Mouse (Mus musculus): ENCODE measurements around the gene Pkm. TPM values are rescaled to one million over a fixed set of nuclear protein-coding genes. Genes with fewer than 3 reads are reported as not detected.
A peak's percentile ranks its signal among the peaks of the same experiment; 100 is the strongest.

Pkm gene
- polyA plus RNA-seq, 1 experiment from 2014 or later: 1,977 TPM

- Histone ChIP-seq H3K27me3 (ENCODE audit: control insufficient read depth, insufficient read depth, low read length) (no peaks in the 10 kb centered on the region), H3K4me3 (ENCODE audit: low read length) (no peak overlapping the region), H3K9me3 (replicated peaks; ENCODE audit: control insufficient read depth, low read length) (no peaks in the 10 kb centered on the region), H3K4me2 (ENCODE audit: low read depth, low read length) (peak overlapping the region; percentile 32), H3K9ac (ENCODE audit: low read length) (no peak overlapping the region), H3K36me3 (ENCODE audit: control insufficient read depth, insufficient read depth) (peaks cover 47% of the 10 kb centered on the region), H3K27ac (ENCODE audit: low read length) (peak overlapping the region; percentile 71), H3K4me1 (ENCODE audit: control insufficient read depth, insufficient read depth, low read length) (peaks cover 82% of the 10 kb centered on the region)
- ATAC-seq (replicated peaks; ENCODE audit: extremely low read depth, insufficient read depth, low FRiP score): no peak
- WGBS: 46% methylated on average over 3 of the region's 3 CpGs
Observed at GRCm38 (mm10) chr9:59663957-59664356, 7.8 kb downstream of the Pkm start.

DNA sequence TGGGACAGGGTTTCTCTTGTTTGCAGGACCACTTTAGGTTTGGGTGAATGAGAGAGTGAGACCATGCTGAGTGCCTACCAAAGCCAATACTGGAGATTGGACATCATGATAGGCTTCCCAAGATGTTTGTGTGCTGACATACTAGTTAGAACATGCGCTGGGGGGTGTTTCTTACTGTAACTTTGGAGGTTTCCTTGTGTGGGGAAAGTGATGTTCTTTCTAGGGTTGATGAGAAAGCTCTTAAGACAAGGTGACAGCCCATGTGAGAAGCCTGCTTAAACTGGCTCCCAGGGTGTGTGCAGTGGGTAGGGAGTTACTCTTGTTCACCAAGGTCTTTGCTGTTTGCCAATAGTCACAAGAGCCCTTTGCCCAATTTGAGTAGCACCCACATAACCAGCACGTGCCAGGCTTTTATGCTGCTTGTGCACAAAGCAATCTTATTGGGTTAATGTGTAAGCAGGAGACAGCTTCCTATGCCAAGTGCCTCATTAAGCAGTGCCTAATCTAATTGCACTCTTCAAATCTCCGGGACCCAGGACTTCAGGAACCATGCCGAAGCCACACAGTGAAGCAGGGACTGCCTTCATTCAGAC, 8.6 kb downstream of the Pkm start:
- Histone ChIP-seq H3K4me2 (ENCODE audit: low read depth, low read length) (no peak overlapping the region), H3K4me1 (ENCODE audit: control insufficient read depth, insufficient read depth, low read length) (peaks cover 74% of the 10 kb centered on the region), H3K9me3 (replicated peaks; ENCODE audit: control insufficient read depth, low read length) (no peaks in the 10 kb centered on the region), H3K27ac (ENCODE audit: low read length) (peak overlapping the region; percentile 71), H3K4me3 (ENCODE audit: low read length) (no peak overlapping the region), H3K36me3 (ENCODE audit: control insufficient read depth, insufficient read depth) (peaks cover 53% of the 10 kb centered on the region), H3K9ac (ENCODE audit: low read length) (0 out of 2 replicates have a peak overlapping the region, but pooled peaks have one; percentile 12), H3K27me3 (ENCODE audit: control insufficient read depth, insufficient read depth, low read length) (no peaks in the 10 kb centered on the region)
- ATAC-seq (replicated peaks; ENCODE audit: extremely low read depth, insufficient read depth, low FRiP score): no peak
- 65% methylated on average over 4 of the region's 4 CpGs for WGBS

DNA sequence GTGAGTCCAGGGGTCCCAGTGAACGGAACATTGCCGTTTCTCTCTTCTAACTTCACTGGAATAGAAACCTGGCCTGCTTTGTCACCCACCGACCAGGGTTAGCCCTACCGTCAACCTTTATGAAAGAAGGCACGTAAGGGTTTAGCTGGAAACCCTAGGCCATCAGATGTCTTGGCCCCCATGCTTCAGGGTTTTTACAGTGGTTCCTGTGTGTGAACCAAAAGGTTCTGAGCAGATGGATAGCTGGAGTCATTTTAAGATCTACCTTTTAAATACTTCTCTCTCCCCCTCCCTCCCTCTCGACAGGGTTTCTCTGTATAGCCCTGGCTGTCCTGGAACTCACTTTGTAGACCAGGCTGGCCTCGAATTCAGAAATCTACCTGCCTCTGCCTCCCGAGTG, 9.8 kb downstream of the Pkm start:
- H3K27ac ChIP-seq (ENCODE audit: low read length): peak overlapping the region; percentile 86
- ATAC-seq (replicated peaks; ENCODE audit: extremely low read depth, insufficient read depth, low FRiP score): no peak
- H3K36me3 ChIP-seq (ENCODE audit: control insufficient read depth, insufficient read depth): peaks cover 64% of the 10 kb centered on the region
- H3K9ac ChIP-seq (ENCODE audit: low read length): no peak overlapping the region
- H3K9me3 ChIP-seq (replicated peaks; ENCODE audit: control insufficient read depth, low read length): no peaks in the 10 kb centered on the region
- no peaks in the 10 kb centered on the region for H3K27me3 ChIP-seq (ENCODE audit: control insufficient read depth, insufficient read depth, low read length)
- peaks cover 64% of the 10 kb centered on the region for H3K4me1 ChIP-seq (ENCODE audit: control insufficient read depth, insufficient read depth, low read length)
- H3K4me3 ChIP-seq (ENCODE audit: low read length): no peak overlapping the region
- H3K4me2 ChIP-seq (ENCODE audit: low read depth, low read length): no peak overlapping the region
- 83% methylated on average over 8 of the region's 8 CpGs for WGBS

- no peak overlapping the region for H3K4me3 ChIP-seq (ENCODE audit: low read length)
- peak overlapping the region; percentile 86 for H3K27ac ChIP-seq (ENCODE audit: low read length)
- H3K9ac ChIP-seq (ENCODE audit: low read length): no peak overlapping the region
- no peaks in the 10 kb centered on the region for H3K9me3 ChIP-seq (replicated peaks; ENCODE audit: control insufficient read depth, low read length)
- no peak; the same call in 1 of the 2 replicates for ATAC-seq (replicated peaks; ENCODE audit: extremely low read depth, insufficient read depth, low FRiP score)
- H3K4me2 ChIP-seq (ENCODE audit: low read depth, low read length): peak overlapping the region; percentile 29; the same call in 1 of the 2 replicates
- H3K36me3 ChIP-seq (ENCODE audit: control insufficient read depth, insufficient read depth): peaks cover 72% of the 10 kb centered on the region
- WGBS: 51% methylated on average over 1 of the region's 1 CpGs
- H3K27me3 ChIP-seq (ENCODE audit: control insufficient read depth, insufficient read depth, low read length): no peaks in the 10 kb centered on the region
- peaks cover 64% of the 10 kb centered on the region for H3K4me1 ChIP-seq (ENCODE audit: control insufficient read depth, insufficient read depth, low read length)
Observed at GRCm38 (mm10) chr9:59666813-59667212, 10.6 kb downstream of the Pkm start.

- H3K36me3 ChIP-seq (ENCODE audit: control insufficient read depth, insufficient read depth): peaks cover 76% of the 10 kb centered on the region
- H3K9ac ChIP-seq (ENCODE audit: low read length): no peak overlapping the region
- no peak overlapping the region for H3K4me3 ChIP-seq (ENCODE audit: low read length)
- no peaks in the 10 kb centered on the region for H3K9me3 ChIP-seq (replicated peaks; ENCODE audit: control insufficient read depth, low read length)
- 42% methylated on average over 4 of the region's 4 CpGs for WGBS
- peaks cover 65% of the 10 kb centered on the region for H3K4me1 ChIP-seq (ENCODE audit: control insufficient read depth, insufficient read depth, low read length)
- peak; percentile 68 for ATAC-seq (replicated peaks; ENCODE audit: extremely low read depth, insufficient read depth, low FRiP score)
- H3K27me3 ChIP-seq (ENCODE audit: control insufficient read depth, insufficient read depth, low read length): no peaks in the 10 kb centered on the region
- peak overlapping the region; percentile 29; the same call in 1 of the 2 replicates for H3K4me2 ChIP-seq (ENCODE audit: low read depth, low read length)
- peak overlapping the region; percentile 86 for H3K27ac ChIP-seq (ENCODE audit: low read length)
Observed at GRCm38 (mm10) chr9:59667250-59667649, 11.1 kb downstream of the Pkm start.

DNA sequence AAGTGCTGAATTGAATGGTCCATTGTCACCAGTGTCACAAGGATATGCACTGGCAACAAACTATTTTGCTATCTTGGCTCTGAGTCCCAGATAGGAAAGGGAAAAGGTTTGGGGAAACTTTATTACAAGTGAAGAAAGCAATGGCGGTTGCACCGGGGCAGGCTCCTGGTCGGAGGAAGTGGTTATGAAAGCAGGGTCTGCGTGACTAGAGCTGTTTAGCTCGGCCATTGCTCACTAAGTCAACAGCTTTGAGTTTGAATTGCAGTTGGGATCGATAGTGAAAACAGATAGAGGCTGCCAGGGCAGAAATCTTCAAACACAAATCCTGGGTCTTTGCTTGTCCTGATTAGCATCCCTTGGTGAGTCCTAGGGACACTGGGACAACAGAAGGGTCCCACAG, 11.7 kb downstream of the Pkm start:
- H3K4me1 ChIP-seq (ENCODE audit: control insufficient read depth, insufficient read depth, low read length): peaks cover 65% of the 10 kb centered on the region
- peaks cover 82% of the 10 kb centered on the region for H3K36me3 ChIP-seq (ENCODE audit: control insufficient read depth, insufficient read depth)
- no peak overlapping the region for H3K4me3 ChIP-seq (ENCODE audit: low read length)
- ATAC-seq (replicated peaks; ENCODE audit: extremely low read depth, insufficient read depth, low FRiP score): no peak
- H3K4me2 ChIP-seq (ENCODE audit: low read depth, low read length): no peak overlapping the region
- no peaks in the 10 kb centered on the region for H3K27me3 ChIP-seq (ENCODE audit: control insufficient read depth, insufficient read depth, low read length)
- no peak overlapping the region for H3K9ac ChIP-seq (ENCODE audit: low read length)
- H3K27ac ChIP-seq (ENCODE audit: low read length): peak overlapping the region; percentile 86
- no peaks in the 10 kb centered on the region for H3K9me3 ChIP-seq (replicated peaks; ENCODE audit: control insufficient read depth, low read length)
- 84% methylated on average over 6 of the region's 6 CpGs for WGBS

DNA sequence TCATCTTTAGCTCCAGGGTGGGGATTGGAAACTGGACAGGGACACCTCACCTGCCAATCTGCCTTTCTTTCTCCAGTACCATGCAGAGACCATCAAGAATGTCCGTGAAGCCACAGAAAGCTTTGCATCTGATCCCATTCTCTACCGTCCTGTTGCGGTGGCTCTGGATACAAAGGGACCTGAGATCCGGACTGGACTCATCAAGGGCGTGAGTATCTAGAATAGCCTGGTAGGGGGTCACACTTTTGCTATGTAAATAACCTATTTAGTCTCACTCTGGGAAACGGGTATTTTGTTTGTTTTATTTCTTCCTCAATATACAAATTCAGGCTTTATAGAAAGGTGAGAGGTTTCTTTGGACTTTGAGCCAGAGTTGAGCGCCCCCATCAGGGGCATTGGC, 12.3 kb downstream of the Pkm start:
- Histone ChIP-seq H3K27me3 (ENCODE audit: control insufficient read depth, insufficient read depth, low read length) (no peaks in the 10 kb centered on the region), H3K27ac (ENCODE audit: low read length) (no peak overlapping the region), H3K4me1 (ENCODE audit: control insufficient read depth, insufficient read depth, low read length) (peaks cover 62% of the 10 kb centered on the region), H3K36me3 (ENCODE audit: control insufficient read depth, insufficient read depth) (peaks cover 84% of the 10 kb centered on the region), H3K9ac (ENCODE audit: low read length) (no peak overlapping the region), H3K4me3 (ENCODE audit: low read length) (no peak overlapping the region), H3K4me2 (ENCODE audit: low read depth, low read length) (no peak overlapping the region), H3K9me3 (replicated peaks; ENCODE audit: control insufficient read depth, low read length) (no peaks in the 10 kb centered on the region)
- WGBS: 84% methylated on average over 7 of the region's 7 CpGs
- ATAC-seq (replicated peaks; ENCODE audit: extremely low read depth, insufficient read depth, low FRiP score): no peak

- Histone ChIP-seq H3K9ac (ENCODE audit: low read length) (no peak overlapping the region), H3K27me3 (ENCODE audit: control insufficient read depth, insufficient read depth, low read length) (no peaks in the 10 kb centered on the region), H3K36me3 (ENCODE audit: control insufficient read depth, insufficient read depth) (peaks cover 89% of the 10 kb centered on the region), H3K4me2 (ENCODE audit: low read depth, low read length) (no peak overlapping the region), H3K4me3 (ENCODE audit: low read length) (no peak overlapping the region), H3K4me1 (ENCODE audit: control insufficient read depth, insufficient read depth, low read length) (peaks cover 55% of the 10 kb centered on the region), H3K9me3 (replicated peaks; ENCODE audit: control insufficient read depth, low read length) (no peaks in the 10 kb centered on the region), H3K27ac (ENCODE audit: low read length) (no peak overlapping the region)
- 76% methylated on average over 4 of the region's 4 CpGs for WGBS
- ATAC-seq (replicated peaks; ENCODE audit: extremely low read depth, insufficient read depth, low FRiP score): no peak
Observed at GRCm38 (mm10) chr9:59669172-59669571, 13.0 kb downstream of the Pkm start.

DNA sequence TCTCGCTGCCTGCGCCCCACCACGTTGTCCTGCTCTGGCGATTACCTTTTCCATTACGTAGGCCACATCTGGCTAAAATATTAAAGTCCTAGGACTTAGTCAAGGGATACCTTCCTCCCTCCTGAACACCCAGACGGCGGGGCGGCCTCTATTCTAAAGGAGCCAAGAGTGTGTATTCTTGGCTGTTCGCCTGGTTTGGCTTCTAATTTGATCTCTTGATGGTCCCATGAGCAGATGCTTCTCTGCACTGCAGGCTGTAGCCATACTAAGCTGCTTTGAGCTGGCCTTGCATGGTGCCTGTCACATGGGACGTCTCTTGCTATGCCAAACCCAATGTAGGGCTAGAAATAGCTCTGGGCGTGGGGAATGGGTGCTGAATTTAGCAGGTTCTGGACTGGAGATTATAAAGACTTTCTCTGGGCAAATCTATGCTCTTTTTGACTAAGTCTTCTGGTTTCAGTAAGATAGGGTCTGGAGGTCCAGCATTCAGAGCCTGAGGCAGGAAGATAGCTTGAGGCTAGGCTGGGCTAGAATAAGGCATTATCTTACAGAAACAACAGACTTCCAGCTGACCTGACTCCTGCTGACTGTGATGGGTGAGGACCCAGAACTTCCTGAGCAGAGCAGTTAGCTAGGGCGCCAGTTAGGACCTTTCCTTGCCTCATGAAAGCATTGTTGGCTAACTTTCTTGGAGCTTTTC, 16.2 kb downstream of the Pkm start:
- Histone ChIP-seq H3K27me3 (ENCODE audit: control insufficient read depth, insufficient read depth, low read length) (no peaks in the 10 kb centered on the region), H3K4me3 (ENCODE audit: low read length) (no peak overlapping the region), H3K27ac (ENCODE audit: low read length) (peak overlapping the region; percentile 68), H3K9ac (ENCODE audit: low read length) (no peak overlapping the region), H3K4me2 (ENCODE audit: low read depth, low read length) (no peak overlapping the region), H3K36me3 (ENCODE audit: control insufficient read depth, insufficient read depth) (peaks cover 93% of the 10 kb centered on the region), H3K9me3 (replicated peaks; ENCODE audit: control insufficient read depth, low read length) (no peaks in the 10 kb centered on the region), H3K4me1 (ENCODE audit: control insufficient read depth, insufficient read depth, low read length) (peaks cover 28% of the 10 kb centered on the region)
- 68% methylated on average over 12 of the region's 12 CpGs for WGBS
- peak; percentile 57 for ATAC-seq (replicated peaks; ENCODE audit: extremely low read depth, insufficient read depth, low FRiP score)

Measured in heart, embryonic 16.5 days (tissue).